Mouse (Mus musculus) E14TG2a.4 (cell line): ENCODE data around the gene Kcnd3.

Experiments
- CTCF ChIP-seq: conservative IDR thresholded peaks from 2 replicates; pipeline ENCODE4 v1.5.1; 2014; ENCODE audit warnings: low read length
- NANOG ChIP-seq: IDR thresholded peaks from 2 replicates; pipeline ENCODE4 v1.6.1; 2014; ENCODE audit warnings: borderline replicate concordance, low read length, mixed read lengths

- TF ChIP-seq CTCF (no peak), NANOG (no peak)
These were observed 262.1 kb downstream of the Kcnd3 start for GRCm38 (mm10) chr3:105714091-105714819.
